Mouse (Mus musculus): ENCODE data around the gene Ptpre.

Ptpre gene

GRCm38 (mm10) chr7:135722011-135722838 is 184.9 kb downstream of the Ptpre start:
- DNase-seq (ENCODE audit: low spot score in 2 of 2): peak; percentile 62 to 78

DNA sequence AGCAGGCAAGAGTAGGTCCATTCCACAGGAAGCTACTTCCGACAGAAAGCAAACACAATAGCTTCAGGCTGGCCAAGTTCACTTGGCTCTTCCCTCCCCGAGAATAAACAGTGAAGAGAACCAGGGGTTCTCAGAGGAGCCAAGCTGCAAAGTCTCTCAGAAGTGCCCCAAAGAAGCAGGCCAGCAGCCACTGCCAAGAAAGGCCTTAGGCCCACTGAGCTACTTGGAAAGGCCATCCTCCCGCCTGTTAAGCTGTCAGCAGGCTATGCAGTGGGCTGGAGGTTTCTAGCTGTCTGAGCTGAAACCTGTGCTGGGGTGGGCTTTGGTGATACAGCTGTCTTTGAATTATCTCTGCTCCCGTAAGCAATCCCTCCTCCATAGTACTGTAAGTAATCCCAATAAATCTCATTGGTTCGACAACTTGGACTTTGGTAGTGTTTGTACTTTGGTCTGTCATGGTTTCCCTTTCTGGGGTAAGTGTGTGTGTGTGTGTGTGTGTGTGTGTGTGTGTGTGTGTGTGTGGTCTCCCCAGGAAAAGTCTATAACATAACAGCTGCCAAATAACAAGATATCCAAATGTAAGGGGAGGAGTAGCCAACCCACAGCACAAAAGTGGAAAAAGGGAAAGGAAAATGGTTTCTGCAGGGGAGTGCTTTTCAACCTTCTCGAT is 186.5 kb downstream of the Ptpre start:
- no peak for DNase-seq (ENCODE audit: low spot score in 2 of 2)

- no peak for DNase-seq (ENCODE audit: low spot score in 2 of 2)
Observed at GRCm38 (mm10) chr7:135726707-135727106, 189.4 kb downstream of the Ptpre start.

GRCm38 (mm10) chr7:135728038-135728437 is 190.8 kb downstream of the Ptpre start:
- DNase-seq (ENCODE audit: low spot score in 2 of 2): no peak

GRCm38 (mm10) chr7:135734379-135734778 is 197.1 kb downstream of the Ptpre start:
- no peak for DNase-seq (ENCODE audit: low spot score in 2 of 2)

DNA sequence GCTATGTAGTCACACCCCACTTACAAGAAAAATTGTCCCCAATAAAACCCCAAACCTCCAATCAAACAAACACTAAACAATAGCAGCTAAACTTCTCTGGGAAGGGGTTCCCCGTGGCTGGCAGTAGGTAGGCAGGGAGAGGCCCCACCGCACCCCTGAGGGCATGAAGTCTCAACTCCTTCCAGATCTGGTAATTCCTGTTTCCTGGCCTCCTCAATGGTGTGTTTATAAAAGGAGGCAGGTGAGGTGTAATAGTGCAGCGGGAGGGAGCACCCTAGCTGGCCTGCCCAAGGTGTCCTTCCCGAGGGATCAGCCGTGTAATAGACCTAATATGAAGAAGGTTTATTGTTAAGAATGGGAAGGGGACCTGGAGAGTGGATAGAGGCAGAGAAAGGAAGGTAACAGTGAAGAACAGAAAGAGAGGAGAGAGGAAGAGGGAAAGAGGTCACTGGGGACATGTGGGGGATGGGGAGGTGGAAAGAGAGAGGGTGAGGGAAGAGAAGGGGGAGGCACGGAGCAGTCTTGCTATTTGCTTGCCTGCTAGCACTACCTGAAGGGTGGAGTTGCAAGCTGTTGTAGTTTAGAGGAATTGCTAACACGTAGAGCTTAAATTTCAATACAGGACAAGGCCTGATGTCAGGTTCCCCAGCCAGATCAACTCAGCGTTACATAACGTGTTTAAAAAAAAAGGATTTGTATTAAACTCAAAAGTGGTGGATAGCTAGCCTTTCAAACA is 197.8 kb downstream of the Ptpre start:
- no peak for DNase-seq (ENCODE audit: low spot score in 2 of 2)
